Mouse (Mus musculus): ENCODE data around the gene Zmiz1. TPM values are rescaled to one million over a fixed set of nuclear protein-coding genes. Genes with fewer than 3 reads are reported as not detected.

Gene Zmiz1
- polyA plus RNA-seq, 1 experiment from 2014 or later = 12.4 TPM

GRCm38 (mm10) chr14:25548650-25549049 lies 89.7 kb downstream of the Zmiz1 start:
- Histone ChIP-seq H3K9ac (ENCODE audit: low read depth, low read length) (no peak overlapping the region), H3K27ac (ENCODE audit: low read depth, low read length) (no peak overlapping the region)

GRCm38 (mm10) chr14:25549125-25549524 lies 90.1 kb downstream of the Zmiz1 start:
- Histone ChIP-seq H3K9ac (ENCODE audit: low read depth, low read length) (no peak overlapping the region), H3K27ac (ENCODE audit: low read depth, low read length) (no peak overlapping the region), H3K4me2 (replicated peaks; ENCODE audit: low read depth) (no peak overlapping the region), H3K36me3 (ENCODE audit: control insufficient read depth, insufficient read depth) (peaks cover 38% of the 10 kb centered on the region), H3K27me3 (replicated peaks; ENCODE audit: control insufficient read depth, insufficient read depth, low read length) (no peaks in the 10 kb centered on the region), H3K9me3 (ENCODE audit: control insufficient read depth) (no peaks in the 10 kb centered on the region), H3K4me3 (ENCODE audit: low read depth, low read length) (no peak overlapping the region), H3K4me1 (replicated peaks; ENCODE audit: control insufficient read depth, insufficient read depth, low read length) (no peaks in the 10 kb centered on the region)
- ATAC-seq = no peak
- 87% methylated on average over 7 of the region's 7 CpGs for WGBS
- no peak for TF ChIP-seq CTCF (IDR thresholded peaks at IDR 0.05; ENCODE audit: low read depth)

More at GRCm38 (mm10) chr14:25548650-25549049, 89.7 kb downstream of the Zmiz1 start:
- H3K27me3 ChIP-seq (replicated peaks; ENCODE audit: control insufficient read depth, insufficient read depth, low read length) = no peaks in the 10 kb centered on the region
- 59% methylated on average over 6 of the region's 6 CpGs for WGBS
- no peaks in the 10 kb centered on the region for H3K4me1 ChIP-seq (replicated peaks; ENCODE audit: control insufficient read depth, insufficient read depth, low read length)
- peaks cover 34% of the 10 kb centered on the region for H3K36me3 ChIP-seq (ENCODE audit: control insufficient read depth, insufficient read depth)
- H3K9me3 ChIP-seq (ENCODE audit: control insufficient read depth) = no peaks in the 10 kb centered on the region
- H3K4me2 ChIP-seq (replicated peaks; ENCODE audit: low read depth) = no peak overlapping the region
- no peak for ATAC-seq
- no peak overlapping the region for H3K4me3 ChIP-seq (ENCODE audit: low read depth, low read length)
- no peak for TF ChIP-seq CTCF (IDR thresholded peaks at IDR 0.05; ENCODE audit: low read depth)

- H3K9ac ChIP-seq (ENCODE audit: low read depth, low read length) = no peak overlapping the region
- H3K36me3 ChIP-seq (ENCODE audit: control insufficient read depth, insufficient read depth) = peaks cover 38% of the 10 kb centered on the region
- no peaks in the 10 kb centered on the region for H3K9me3 ChIP-seq (ENCODE audit: control insufficient read depth)
- no peak overlapping the region for H3K4me3 ChIP-seq (ENCODE audit: low read depth, low read length)
- WGBS = 70% methylated on average over 10 of the region's 10 CpGs
- H3K27ac ChIP-seq (ENCODE audit: low read depth, low read length) = no peak overlapping the region
- no peak for ATAC-seq
- no peak for TF ChIP-seq CTCF (IDR thresholded peaks at IDR 0.05; ENCODE audit: low read depth)
- no peak overlapping the region for H3K4me2 ChIP-seq (replicated peaks; ENCODE audit: low read depth)
- H3K4me1 ChIP-seq (replicated peaks; ENCODE audit: control insufficient read depth, insufficient read depth, low read length) = no peaks in the 10 kb centered on the region
- no peaks in the 10 kb centered on the region for H3K27me3 ChIP-seq (replicated peaks; ENCODE audit: control insufficient read depth, insufficient read depth, low read length)
Measured at GRCm38 (mm10) chr14:25549871-25550840, 91.2 kb downstream of the Zmiz1 start.

- H3K36me3 ChIP-seq (ENCODE audit: control insufficient read depth, insufficient read depth) = peaks cover 27% of the 10 kb centered on the region
- no peak overlapping the region for H3K4me3 ChIP-seq (ENCODE audit: low read depth, low read length)
- TF ChIP-seq CTCF (IDR thresholded peaks at IDR 0.05; ENCODE audit: low read depth) = peak; percentile 13; the same call in 1 of the 2 replicates
- no peak for ATAC-seq
- no peak overlapping the region for H3K9ac ChIP-seq (ENCODE audit: low read depth, low read length)
- 24% methylated on average over 2 of the region's 2 CpGs for WGBS
- no peaks in the 10 kb centered on the region for H3K4me1 ChIP-seq (replicated peaks; ENCODE audit: control insufficient read depth, insufficient read depth, low read length)
- H3K27ac ChIP-seq (ENCODE audit: low read depth, low read length) = no peak overlapping the region
- no peak overlapping the region for H3K4me2 ChIP-seq (replicated peaks; ENCODE audit: low read depth)
- no peaks in the 10 kb centered on the region for H3K9me3 ChIP-seq (ENCODE audit: control insufficient read depth)
- H3K27me3 ChIP-seq (replicated peaks; ENCODE audit: control insufficient read depth, insufficient read depth, low read length) = no peaks in the 10 kb centered on the region
Measured at GRCm38 (mm10) chr14:25551731-25552130, 92.7 kb downstream of the Zmiz1 start.

- H3K27me3 ChIP-seq (replicated peaks; ENCODE audit: control insufficient read depth, insufficient read depth, low read length) = no peaks in the 10 kb centered on the region
- no peaks in the 10 kb centered on the region for H3K9me3 ChIP-seq (ENCODE audit: control insufficient read depth)
- no peak overlapping the region for H3K4me3 ChIP-seq (ENCODE audit: low read depth, low read length)
- WGBS = 70% methylated on average over 2 of the region's 2 CpGs
- H3K27ac ChIP-seq (ENCODE audit: low read depth, low read length) = no peak overlapping the region
- H3K4me1 ChIP-seq (replicated peaks; ENCODE audit: control insufficient read depth, insufficient read depth, low read length) = no peaks in the 10 kb centered on the region; the same call in 1 of the 2 replicates
- no peak for ATAC-seq
- no peak overlapping the region for H3K4me2 ChIP-seq (replicated peaks; ENCODE audit: low read depth)
- no peak for TF ChIP-seq CTCF (IDR thresholded peaks at IDR 0.05; ENCODE audit: low read depth)
- no peak overlapping the region for H3K9ac ChIP-seq (ENCODE audit: low read depth, low read length)
- peaks cover 16% of the 10 kb centered on the region for H3K36me3 ChIP-seq (ENCODE audit: control insufficient read depth, insufficient read depth)
Measured at GRCm38 (mm10) chr14:25553382-25553781, 94.4 kb downstream of the Zmiz1 start.

- TF ChIP-seq CTCF (IDR thresholded peaks at IDR 0.05; ENCODE audit: low read depth) = no peak
- ATAC-seq = no peak
- no peaks in the 10 kb centered on the region; the same call in 1 of the 2 replicates for H3K4me1 ChIP-seq (replicated peaks; ENCODE audit: control insufficient read depth, insufficient read depth, low read length)
- no peak overlapping the region for H3K4me2 ChIP-seq (replicated peaks; ENCODE audit: low read depth)
- no peaks in the 10 kb centered on the region for H3K9me3 ChIP-seq (ENCODE audit: control insufficient read depth)
- H3K4me3 ChIP-seq (ENCODE audit: low read depth, low read length) = no peak overlapping the region
- 24% methylated on average over 8 of the region's 8 CpGs for WGBS
- H3K36me3 ChIP-seq (ENCODE audit: control insufficient read depth, insufficient read depth) = peaks cover 7% of the 10 kb centered on the region; the same call in 1 of the 2 replicates
- H3K9ac ChIP-seq (ENCODE audit: low read depth, low read length) = no peak overlapping the region
- H3K27ac ChIP-seq (ENCODE audit: low read depth, low read length) = no peak overlapping the region
- H3K27me3 ChIP-seq (replicated peaks; ENCODE audit: control insufficient read depth, insufficient read depth, low read length) = no peaks in the 10 kb centered on the region
Measured at GRCm38 (mm10) chr14:25554781-25555180, 95.8 kb downstream of the Zmiz1 start.

Measured in intestine, postnatal 0 days (tissue).